Comparison of ENCODE assay signal across 30 mouse cellular contexts in the genomic region with DNA sequence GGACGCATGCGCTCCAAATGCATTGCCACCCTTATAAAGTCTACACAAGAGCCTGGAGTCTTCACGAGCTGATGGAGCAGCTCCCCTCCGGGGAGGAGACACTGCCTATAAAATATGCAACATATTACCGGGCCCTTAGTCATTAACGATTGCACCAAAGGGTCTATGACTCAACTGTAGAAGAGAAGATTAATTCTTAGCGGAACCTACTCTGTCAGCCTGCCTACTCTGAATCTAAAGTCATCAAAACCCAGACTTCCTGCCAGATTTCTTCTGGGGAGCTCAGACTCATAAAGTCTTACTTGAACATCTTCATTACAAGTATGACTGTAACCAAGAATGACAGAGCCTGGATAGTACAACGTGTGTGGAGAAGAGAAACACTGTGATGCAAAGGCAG.
DNase-seq lines count a peak whose midpoint lies in the region; ATAC-seq and TF ChIP-seq lines count a peak whose summit lies in the region.
"Had no signal": no experiment of that assay in that cellular context is flagged by ENCODE, and none has a peak within 500 bp of the region (broad histone marks: within the 10 kb centered on the region; RNA-seq: fewer than 3 reads in every experiment).

No protein-coding gene starts in this region.

- H3K9ac ChIP-seq in liver, embryonic 11.5 days (ENCODE audit: low read depth, low read length): no peak overlapping the region
- H3K9ac ChIP-seq: embryonic facial prominence, embryonic 12.5 days; embryonic facial prominence, embryonic 15.5 days; forebrain, embryonic 12.5 days; forebrain, embryonic 15.5 days; heart, embryonic 13.5 days; hindbrain, embryonic 12.5 days; hindbrain, embryonic 15.5 days had no signal

- 81% methylated on average over 8 of the region's 8 CpGs for WGBS in liver, embryonic 11.5 days

- no peak for TF ChIP-seq CTCF in embryonic fibroblast, embryonic 13.5 days (IDR thresholded peaks at IDR 0.05; ENCODE audit: borderline replicate concordance, insufficient read depth, low read length)

- no peak for TF ChIP-seq POLR2A in embryonic fibroblast, embryonic 13.5 days (IDR thresholded peaks at IDR 0.05; ENCODE audit: low read depth, low read length)

- no peak for ATAC-seq in liver, embryonic 11.5 days (replicated peaks; ENCODE audit: low FRiP score)
- ATAC-seq: CD4-positive, CD25-positive, alpha-beta regulatory T cell, adult 4 months; forebrain, embryonic 15.5 days; intestine, postnatal 0 days had no signal

- no peaks in the 10 kb centered on the region for H3K27me3 ChIP-seq in liver, embryonic 11.5 days (replicated peaks; ENCODE audit: control insufficient read depth, insufficient read depth, low read length)
- H3K27me3 ChIP-seq: forebrain, embryonic 12.5 days; forebrain, embryonic 15.5 days; hindbrain, embryonic 12.5 days had no signal

- H3K4me2 ChIP-seq in liver, embryonic 11.5 days: no peak overlapping the region
- H3K4me2 ChIP-seq: embryonic facial prominence, embryonic 12.5 days; embryonic facial prominence, embryonic 15.5 days; forebrain, embryonic 12.5 days; forebrain, embryonic 15.5 days; heart, embryonic 13.5 days; hindbrain, embryonic 12.5 days; hindbrain, embryonic 15.5 days had no signal

- no peaks in the 10 kb centered on the region for H3K9me3 ChIP-seq in liver, embryonic 11.5 days (ENCODE audit: control insufficient read depth, low read length)
- H3K9me3 ChIP-seq: embryonic facial prominence, embryonic 12.5 days; embryonic facial prominence, embryonic 15.5 days; forebrain, embryonic 12.5 days; forebrain, embryonic 15.5 days; heart, embryonic 10.5 days; heart, embryonic 13.5 days; hindbrain, embryonic 12.5 days; hindbrain, embryonic 15.5 days had no signal

- H3K27ac ChIP-seq in embryonic fibroblast, embryonic 13.5 days (ENCODE audit: insufficient read depth, low read length): peak overlapping the region; percentile 20; the same call in 1 of the 2 replicates
- no peak overlapping the region for H3K27ac ChIP-seq in liver, embryonic 11.5 days (ENCODE audit: low read depth, low read length)
- H3K27ac ChIP-seq: embryonic facial prominence, embryonic 12.5 days; embryonic facial prominence, embryonic 15.5 days; forebrain, embryonic 12.5 days; forebrain, embryonic 15.5 days; heart, embryonic 10.5 days; heart, embryonic 13.5 days; hindbrain, embryonic 12.5 days; hindbrain, embryonic 15.5 days had no signal

- H3K36me3 ChIP-seq in liver, embryonic 11.5 days (ENCODE audit: control insufficient read depth, insufficient read depth, low read length): no peaks in the 10 kb centered on the region
- H3K36me3 ChIP-seq: embryonic facial prominence, embryonic 12.5 days; embryonic facial prominence, embryonic 15.5 days; forebrain, embryonic 12.5 days; forebrain, embryonic 15.5 days; heart, embryonic 10.5 days; heart, embryonic 13.5 days; hindbrain, embryonic 12.5 days; hindbrain, embryonic 15.5 days had no signal

- H3K4me1 ChIP-seq in embryonic fibroblast, embryonic 13.5 days (ENCODE audit: control insufficient read depth, insufficient read depth, low read length): no peaks in the 10 kb centered on the region
- no peaks in the 10 kb centered on the region for H3K4me1 ChIP-seq in liver, embryonic 11.5 days (replicated peaks; ENCODE audit: control insufficient read depth, insufficient read depth, low read length)
- H3K4me1 ChIP-seq: embryonic facial prominence, embryonic 12.5 days; forebrain, embryonic 12.5 days; forebrain, embryonic 15.5 days; heart, embryonic 10.5 days; hindbrain, embryonic 12.5 days; hindbrain, embryonic 15.5 days had no signal

- peak; percentile 50 for DNase-seq in 3134 (ENCODE audit: extremely low read depth, insufficient read length, low spot score)
- DNase-seq in 416B (ENCODE audit: low read depth): peak; percentile 87
- peak; percentile 79 for DNase-seq in NIH3T3 (ENCODE audit: low read depth)
- DNase-seq in ovary, postnatal 10 days (ENCODE audit: low spot score): no peak
- no peak for DNase-seq in liver, embryonic 11.5 days (ENCODE audit: low spot score)
- DNase-seq in cerebellum, postnatal 25 days: no peak
- DNase-seq: adrenal gland, adult 2 months; adrenal gland, postnatal 14 days; B cell, adult 2 months; cerebellum, adult 11-12 months; cerebellum, adult 9-10 months; cerebellum, postnatal 14 days; gastrocnemius, postnatal 10 days; gastrocnemius, postnatal 36 days; heart, adult 18-20 months; heart, postnatal 14 days; heart, postnatal 4 days; kidney, adult 8-10 months had no signal

- no peak overlapping the region for H3K4me3 ChIP-seq in embryonic fibroblast, embryonic 13.5 days (ENCODE audit: insufficient read depth, low read length)
- H3K4me3 ChIP-seq in liver, embryonic 11.5 days (ENCODE audit: low read depth, low read length): no peak overlapping the region
- H3K4me3 ChIP-seq: embryonic facial prominence, embryonic 12.5 days; embryonic facial prominence, embryonic 15.5 days; erythroblast, embryonic 14.5 days; forebrain, embryonic 12.5 days; forebrain, embryonic 15.5 days; heart, embryonic 10.5 days; heart, embryonic 13.5 days; hindbrain, embryonic 12.5 days; hindbrain, embryonic 15.5 days had no signal

Comparison
In these comparisons a context has a peak if more than half of its experiments do, and no peak if none do; other contexts are left out.
1. DNase-seq: peak in 3134 (single experiment), 416B (single experiment) and NIH3T3 (single experiment); none in ovary, postnatal 10 days (single experiment), liver, embryonic 11.5 days (single experiment) and cerebellum, postnatal 25 days (0 of 2).